Mouse (Mus musculus) heart, embryonic 16.5 days (tissue): Measurements from ENCODE around the gene Aloxe3. TPM values are rescaled to one million over a fixed set of nuclear protein-coding genes. Genes with fewer than 3 reads are reported as not detected.

Experiments used
- ATAC-seq: fragments of 200-750 bp; cut with Nextera tagmentation; replicated peaks from 2 replicates; pipeline ENCODE4 v1.8.0; 2017; ENCODE audit warnings: moderate number of reproducible peaks; ENCODE audit not compliant: insufficient read depth, low FRiP score; ENCODE audit errors: extremely low read depth
- H3K27ac ChIP-seq: fragments of 300-500 bp; sonication (generic); 2 replicates; pipeline ENCODE4 v1.5.1; 2014; ENCODE audit warnings: mild to moderate bottlenecking, low read length, control low read depth, moderate library complexity
- H3K27me3 ChIP-seq: fragments of 300-500 bp; sonication (generic); 2 replicates; pipeline ENCODE4 v1.6.1; 2014; ENCODE audit warnings: low read length, mixed read lengths; ENCODE audit not compliant: control insufficient read depth, insufficient read depth
- H3K36me3 ChIP-seq: fragments of 300-500 bp; sonication (generic); 2 replicates; pipeline ENCODE4 v1.6.1; 2014; ENCODE audit not compliant: control insufficient read depth, insufficient read depth
- H3K4me1 ChIP-seq: fragments of 300-500 bp; sonication (generic); 2 replicates; pipeline ENCODE4 v1.6.1; 2014; ENCODE audit warnings: low read length, mixed read lengths; ENCODE audit not compliant: control insufficient read depth, insufficient read depth
- H3K4me2 ChIP-seq: fragments of 300-500 bp; sonication (generic); 2 replicates; pipeline ENCODE4 v1.6.1; 2014; ENCODE audit warnings: low read depth, mild to moderate bottlenecking, control low read depth, low read length
- H3K4me3 ChIP-seq: fragments of 300-500 bp; sonication (generic); 2 replicates; pipeline ENCODE4 v1.5.1; 2014; ENCODE audit warnings: mild to moderate bottlenecking, control low read depth, low read length
- H3K9ac ChIP-seq: fragments of 300-500 bp; sonication (generic); 2 replicates; pipeline ENCODE4 v1.6.1; 2014; ENCODE audit warnings: low read length, control low read depth
- H3K9me3 ChIP-seq: fragments of 300-500 bp; sonication (generic); replicated peaks from 2 replicates; pipeline ENCODE4 v1.6.1; 2016; ENCODE audit warnings: low read length; ENCODE audit not compliant: control insufficient read depth
- WGBS: fragments of 180-500 bp; shearing (Covaris S2); extraction: QIAGEN DNeasy Blood & Tissue Kit; methylation state at CpG from one replicate; pipeline ENCODE4 v1.1.7; 2014; 5-methylcytosine and 5-hydroxymethylcytosine counted together
- polyA plus RNA-seq: library from polyadenylated mRNA; unstranded; fragments of >200 nt; fragmentation: Nextera tagmentation; extraction: Ambion mirVana; gene quantifications from 2 replicates; pipeline ENCODE4 v1.2.1, GENCODE M21; 2015

Gene Aloxe3
- polyA plus RNA-seq, 1 experiment from 2014 or later, result 0.08 TPM

- H3K27ac ChIP-seq, result no peak within 1 kb of the TSS; the same call in 1 of the 2 replicates
- WGBS, result 3% methylated on average over 27 of the region's 27 CpGs
- ATAC-seq, result no peak
These were observed 5.3 kb upstream of the Aloxe3 start, which contains the start of gene Hes7 for GRCm38 (mm10) chr11:69120221-69121000. TSS of gene Hes7 (plus strand) at chr11:69120404.

GRCm38 (mm10) chr11:69121001-69121740, 4.5 kb upstream of the Aloxe3 start:
- no peaks in the 10 kb centered on the region for H3K36me3 ChIP-seq
- ATAC-seq, result no peak
- H3K27me3 ChIP-seq, result no peaks in the 10 kb centered on the region
- H3K4me2 ChIP-seq, result peak overlapping the region; percentile 83
- H3K4me3 ChIP-seq, result peak overlapping the region; percentile 72
- peak overlapping the region; percentile 93 for H3K27ac ChIP-seq
- 2% methylated on average over 33 of the region's 33 CpGs for WGBS
- H3K9ac ChIP-seq, result peak overlapping the region; percentile 81
- H3K9me3 ChIP-seq, result no peaks in the 10 kb centered on the region
- peaks cover 35% of the 10 kb centered on the region for H3K4me1 ChIP-seq

More at GRCm38 (mm10) chr11:69120221-69121000, 5.3 kb upstream of the Aloxe3 start, which contains the start of gene Hes7:
- Histone ChIP-seq H3K4me1 (peaks cover 28% of the 10 kb centered on the region), H3K27me3 (no peaks in the 10 kb centered on the region), H3K36me3 (no peaks in the 10 kb centered on the region), H3K9me3 (no peaks in the 10 kb centered on the region), H3K4me2 (peak within 1 kb of the TSS; percentile 83), H3K4me3 (peak within 1 kb of the TSS; percentile 72), H3K9ac (peak within 1 kb of the TSS; percentile 81)

DNA sequence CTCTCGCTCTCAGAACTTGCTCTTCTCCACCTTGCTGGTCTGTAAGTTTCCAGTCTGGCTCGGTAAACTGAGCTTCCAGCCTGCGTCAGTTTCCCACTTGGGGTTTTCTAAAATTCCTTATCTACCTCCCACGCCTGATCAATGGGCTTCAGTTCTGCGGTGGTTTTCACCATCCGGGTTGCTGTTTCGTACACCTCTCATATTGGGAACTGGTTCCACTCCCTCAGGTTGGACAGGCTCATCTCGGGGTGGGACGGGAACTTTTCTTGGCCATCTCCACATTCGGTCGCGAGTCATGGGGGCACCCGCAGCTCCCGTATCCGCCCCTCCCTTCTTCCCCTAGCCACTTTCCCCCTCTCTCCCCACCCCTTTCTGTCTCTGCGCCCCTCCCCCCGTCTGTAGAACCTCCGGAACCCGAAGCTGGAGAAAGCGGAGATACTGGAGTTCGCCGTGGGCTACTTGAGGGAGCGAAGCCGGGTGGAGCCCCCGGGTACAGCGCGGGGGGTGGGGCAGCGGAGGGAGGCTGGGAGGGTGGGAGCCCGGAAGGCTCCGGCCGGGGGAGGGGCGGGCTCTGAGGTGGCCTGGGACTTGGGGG, 3.9 kb upstream of the Aloxe3 start:
- Histone ChIP-seq H3K27me3 (no peaks in the 10 kb centered on the region), H3K9me3 (no peaks in the 10 kb centered on the region), H3K36me3 (no peaks in the 10 kb centered on the region), H3K9ac (peak overlapping the region; percentile 81), H3K4me2 (peak overlapping the region; percentile 83), H3K27ac (peak overlapping the region; percentile 93), H3K4me3 (peak overlapping the region; percentile 72), H3K4me1 (peaks cover 39% of the 10 kb centered on the region)
- ATAC-seq, result no peak
- WGBS, result 1% methylated on average over 31 of the region's 32 CpGs

DNA sequence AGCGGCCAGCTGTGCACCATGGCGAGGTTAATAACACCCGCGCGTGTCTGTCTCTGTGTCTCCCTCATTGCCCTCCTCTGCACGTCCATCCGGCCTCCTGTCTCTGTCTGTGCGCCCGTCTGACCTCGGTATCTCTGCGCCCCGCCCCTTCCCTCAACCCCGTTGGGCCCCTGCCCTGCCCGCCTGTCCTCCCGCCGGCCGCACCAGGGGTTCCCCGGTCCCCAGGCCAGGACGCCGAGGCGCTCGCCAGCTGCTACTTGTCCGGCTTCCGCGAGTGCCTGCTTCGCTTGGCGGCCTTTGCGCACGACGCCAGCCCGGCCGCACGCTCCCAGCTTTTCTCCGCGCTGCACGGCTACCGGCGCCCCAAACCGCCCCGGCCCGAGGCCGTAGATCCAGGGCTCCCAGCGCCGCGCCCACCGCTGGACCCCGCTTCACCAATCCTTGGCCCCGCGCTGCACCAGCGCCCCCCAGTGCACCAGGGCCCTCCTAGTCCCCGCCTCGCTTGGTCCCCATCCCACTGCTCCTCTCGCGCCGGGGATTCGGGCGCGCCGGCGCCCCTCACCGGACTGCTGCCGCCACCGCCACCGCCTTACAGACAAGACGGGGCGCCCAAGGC, 3.3 kb upstream of the Aloxe3 start, which contains the start of gene 9130213A22Rik:
Gene 9130213A22Rik (minus strand): TSS at position 254 of the 616 bp plus-strand sequence.
- Histone ChIP-seq H3K27me3 (no peaks in the 10 kb centered on the region), H3K4me1 (peaks cover 36% of the 10 kb centered on the region), H3K9ac (peak within 1 kb of the TSS; percentile 81), H3K4me3 (peak within 1 kb of the TSS; percentile 72), H3K36me3 (no peaks in the 10 kb centered on the region), H3K27ac (peak within 1 kb of the TSS; percentile 93), H3K9me3 (no peaks in the 10 kb centered on the region), H3K4me2 (peak within 1 kb of the TSS; percentile 83)
- peak; percentile 77 for ATAC-seq
- under 1% methylated on average over 62 of the region's 66 CpGs for WGBS

DNA sequence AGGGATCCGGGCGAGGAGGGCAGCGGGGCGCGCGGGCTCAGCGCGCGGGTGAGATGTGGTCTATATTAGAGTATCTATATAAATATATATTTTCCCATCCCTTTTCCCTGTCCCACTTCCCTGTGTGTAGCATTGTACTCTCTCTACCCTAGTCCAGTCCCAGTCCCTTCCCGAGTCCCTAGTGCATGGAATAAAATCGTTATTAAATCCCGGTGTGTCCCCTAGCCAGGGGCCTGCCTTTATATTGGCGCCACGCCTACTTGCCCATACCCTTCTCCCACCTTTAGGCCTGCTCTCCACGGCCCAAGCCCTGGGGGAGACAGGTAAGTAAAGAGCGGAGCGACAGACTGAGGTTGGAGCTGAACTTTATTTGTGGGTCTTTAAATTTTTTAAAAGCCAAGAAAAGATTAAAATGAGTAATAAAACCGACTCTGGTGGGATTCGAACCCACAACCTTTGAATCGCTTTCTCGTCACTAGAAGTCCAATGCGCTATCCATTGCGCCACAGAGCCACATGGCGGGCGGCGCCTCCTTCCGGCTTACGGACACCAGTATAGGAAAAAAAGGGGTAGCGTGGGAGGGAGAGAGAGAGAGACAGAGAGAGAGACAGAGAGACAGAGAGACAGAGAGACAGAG, 2.5 kb upstream of the Aloxe3 start:
- H3K9ac ChIP-seq, result peak overlapping the region; percentile 81
- peak overlapping the region; percentile 83 for H3K4me2 ChIP-seq
- peak overlapping the region; percentile 72 for H3K4me3 ChIP-seq
- ATAC-seq, result peak; percentile 0; the same call in 1 of the 2 replicates
- no peaks in the 10 kb centered on the region for H3K36me3 ChIP-seq
- peak overlapping the region; percentile 93 for H3K27ac ChIP-seq
- no peaks in the 10 kb centered on the region for H3K27me3 ChIP-seq
- WGBS, result under 1% methylated on average over 29 of the region's 29 CpGs
- H3K9me3 ChIP-seq, result no peaks in the 10 kb centered on the region
- peaks cover 35% of the 10 kb centered on the region for H3K4me1 ChIP-seq

- Histone ChIP-seq H3K9me3 (no peaks in the 10 kb centered on the region), H3K27me3 (no peaks in the 10 kb centered on the region), H3K9ac (peak overlapping the region; percentile 78), H3K4me2 (peak overlapping the region; percentile 83), H3K36me3 (no peaks in the 10 kb centered on the region), H3K4me3 (peak overlapping the region; percentile 72), H3K27ac (peak overlapping the region; percentile 93), H3K4me1 (peaks cover 34% of the 10 kb centered on the region)
- peak; percentile 47 for ATAC-seq
- under 1% methylated on average over 31 of the region's 31 CpGs for WGBS
These were observed 1.8 kb upstream of the Aloxe3 start for GRCm38 (mm10) chr11:69123693-69124497.

- no peak; the same call in 1 of the 2 replicates for ATAC-seq
- Histone ChIP-seq H3K9ac (no peak overlapping the region), H3K36me3 (no peaks in the 10 kb centered on the region), H3K9me3 (no peaks in the 10 kb centered on the region), H3K4me2 (peak overlapping the region; percentile 83), H3K27ac (no peak overlapping the region), H3K4me3 (peak overlapping the region; percentile 72), H3K27me3 (no peaks in the 10 kb centered on the region), H3K4me1 (peaks cover 29% of the 10 kb centered on the region)
- under 1% methylated on average over 3 of the region's 3 CpGs for WGBS
These were observed 1.2 kb upstream of the Aloxe3 start for GRCm38 (mm10) chr11:69124498-69124847.
